Comparison of ENCODE assay signal across 29 mouse cellular contexts in genomic region chr3:152950299-152950698, GRCm38 (mm10). TPM values are rescaled to one million over a fixed set of nuclear protein-coding genes. Genes with fewer than 3 reads are reported as not detected.
A peak's percentile ranks its signal among the peaks of the same experiment; 100 is the strongest.
DNase-seq lines count a peak whose midpoint lies in the region; ATAC-seq and TF ChIP-seq lines count a peak whose summit lies in the region.
"Had no signal": no experiment of that assay in that cellular context is flagged by ENCODE, and none has a peak within 500 bp of the region (broad histone marks: within the 10 kb centered on the region; RNA-seq: fewer than 3 reads in every experiment).

No protein-coding gene starts in this region.

- no peak overlapping the region for H3K4me3 ChIP-seq in heart, embryonic 16.5 days (ENCODE audit: low read length)
- H3K4me3 ChIP-seq in liver, embryonic 16.5 days (ENCODE audit: low read depth, low read length) = no peak overlapping the region
- H3K4me3 ChIP-seq in hindbrain, postnatal 0 days (ENCODE audit: low read length) = no peak overlapping the region
- H3K4me3 ChIP-seq: heart, embryonic 12.5 days; intestine, embryonic 15.5 days; layer of hippocampus, adult 2 months; limb, embryonic 10.5 days; midbrain, embryonic 12.5 days; neural tube, embryonic 12.5 days; stomach, embryonic 15.5 days had no signal

- no peak for DNase-seq in heart, postnatal 25 days (ENCODE audit: low spot score)
- peak; percentile 67 for DNase-seq in CD4-positive helper T cell, adult 2 months (ENCODE audit: low read depth, low spot score)
- DNase-seq in natural killer cell, adult 2 months (ENCODE audit: low spot score in 2 of 2) = no peak
- no peak for DNase-seq in embryo, embryonic 9.5 days (ENCODE audit: extremely low spot score)
- no peak for DNase-seq in hindbrain, postnatal 0 days (ENCODE audit: low spot score)
- DNase-seq: adrenal gland, postnatal 10 days; cerebellum, adult 9-10 months; forebrain, postnatal 0 days; gastrocnemius, postnatal 25 days; heart, adult 18-20 months; heart, postnatal 14 days; kidney, adult 9 months; kidney, postnatal 25 days; retina, postnatal 1 day; thymus, adult 18-20 months had no signal

- H3K4me1 ChIP-seq in heart, embryonic 16.5 days (ENCODE audit: control insufficient read depth, insufficient read depth, low read length) = no peaks in the 10 kb centered on the region
- H3K4me1 ChIP-seq in liver, embryonic 16.5 days (ENCODE audit: control insufficient read depth, low read depth, low read length) = no peaks in the 10 kb centered on the region; the same call in 1 of the 2 replicates
- H3K4me1 ChIP-seq in hindbrain, postnatal 0 days (ENCODE audit: insufficient read depth, low read length) = no peaks in the 10 kb centered on the region
- H3K4me1 ChIP-seq: heart, embryonic 12.5 days; intestine, embryonic 15.5 days; limb, embryonic 10.5 days; midbrain, embryonic 12.5 days; neural tube, embryonic 12.5 days; stomach, embryonic 15.5 days had no signal

- H3K9me3 ChIP-seq in heart, embryonic 16.5 days (replicated peaks; ENCODE audit: control insufficient read depth, low read length) = no peaks in the 10 kb centered on the region; the same call in 1 of the 2 replicates
- H3K9me3 ChIP-seq in liver, embryonic 16.5 days (replicated peaks; ENCODE audit: control insufficient read depth, low read length) = no peaks in the 10 kb centered on the region
- no peaks in the 10 kb centered on the region for H3K9me3 ChIP-seq in hindbrain, postnatal 0 days (ENCODE audit: low read length)
- H3K9me3 ChIP-seq: intestine, embryonic 15.5 days; limb, embryonic 10.5 days; midbrain, embryonic 12.5 days; neural tube, embryonic 12.5 days; stomach, embryonic 15.5 days had no signal

- H3K27ac ChIP-seq in heart, embryonic 16.5 days (ENCODE audit: low read length) = peak overlapping the region; percentile 28; the same call in 1 of the 2 replicates
- H3K27ac ChIP-seq in liver, embryonic 16.5 days (ENCODE audit: low read length) = no peak overlapping the region
- H3K27ac ChIP-seq in hindbrain, postnatal 0 days = no peak overlapping the region
- H3K27ac ChIP-seq: hindbrain, embryonic 14.5 days; intestine, embryonic 15.5 days; layer of hippocampus, adult 2 months; limb, embryonic 10.5 days; macrophage; midbrain, embryonic 12.5 days; neural tube, embryonic 12.5 days; stomach, embryonic 15.5 days had no signal

- H3K36me3 ChIP-seq in heart, embryonic 16.5 days (ENCODE audit: control insufficient read depth, insufficient read depth) = no peaks in the 10 kb centered on the region
- no peaks in the 10 kb centered on the region for H3K36me3 ChIP-seq in liver, embryonic 16.5 days (ENCODE audit: control insufficient read depth, insufficient read depth)
- no peaks in the 10 kb centered on the region for H3K36me3 ChIP-seq in hindbrain, postnatal 0 days (ENCODE audit: insufficient read depth, low read length)
- H3K36me3 ChIP-seq: heart, embryonic 12.5 days; intestine, embryonic 15.5 days; limb, embryonic 10.5 days; midbrain, embryonic 12.5 days; neural tube, embryonic 12.5 days; stomach, embryonic 15.5 days had no signal

- H3K9ac ChIP-seq in heart, embryonic 16.5 days (ENCODE audit: low read length) = no peak overlapping the region
- H3K9ac ChIP-seq in liver, embryonic 16.5 days (ENCODE audit: low read depth, low read length) = no peak overlapping the region
- no peak overlapping the region for H3K9ac ChIP-seq in hindbrain, postnatal 0 days (replicated peaks; ENCODE audit: low read length)
- H3K9ac ChIP-seq: forebrain, postnatal 0 days; heart, embryonic 12.5 days; hindbrain, embryonic 14.5 days; intestine, embryonic 15.5 days; midbrain, embryonic 12.5 days; neural tube, embryonic 12.5 days; stomach, embryonic 15.5 days had no signal

- WGBS in heart, embryonic 16.5 days = 83% methylated on average over 5 of the region's 5 CpGs
- 26% methylated on average over 5 of the region's 5 CpGs for WGBS in liver, embryonic 16.5 days (ENCODE audit: insufficient replicate concordance)
- WGBS in hindbrain, postnatal 0 days = 95% methylated on average over 5 of the region's 5 CpGs

- no peak; the same call in 1 of the 2 replicates for ATAC-seq in heart, embryonic 16.5 days (replicated peaks; ENCODE audit: extremely low read depth, insufficient read depth, low FRiP score)
- peak; percentile 81 for ATAC-seq in activated CD4-positive, CD25-positive, alpha-beta regulatory T cell, adult 4 months
- ATAC-seq in liver, embryonic 16.5 days (ENCODE audit: low read depth) = 0 out of 2 replicates have a peak, but pooled peaks have one; percentile 24
- no peak for ATAC-seq in hindbrain, postnatal 0 days
- ATAC-seq: forebrain, postnatal 0 days; intestine, embryonic 15.5 days; lung, postnatal 0 days had no signal

- no peak for TF ChIP-seq CTCF in hindbrain, postnatal 0 days (IDR thresholded peaks at IDR 0.05; ENCODE audit: low read depth)

- H3K27me3 ChIP-seq in heart, embryonic 16.5 days (ENCODE audit: control insufficient read depth, insufficient read depth, low read length) = no peaks in the 10 kb centered on the region; the same call in 1 of the 2 replicates
- H3K27me3 ChIP-seq in liver, embryonic 16.5 days (ENCODE audit: control insufficient read depth, insufficient read depth, low read depth, low read length) = no peaks in the 10 kb centered on the region
- no peaks in the 10 kb centered on the region for H3K27me3 ChIP-seq in hindbrain, postnatal 0 days (ENCODE audit: insufficient read depth, low read length)
- H3K27me3 ChIP-seq: heart, embryonic 12.5 days; intestine, embryonic 15.5 days; midbrain, embryonic 12.5 days; neural tube, embryonic 12.5 days; stomach, embryonic 15.5 days had no signal

- intact Hi-C loops in heart, postnatal 25 days (cut with DNase I) = loop anchor here (10.0 kb wide), 1 partner anchor 165 kb away; no protein-coding TSS in a partner anchor

- no peak overlapping the region for H3K4me2 ChIP-seq in heart, embryonic 16.5 days (ENCODE audit: low read depth, low read length)
- H3K4me2 ChIP-seq in liver, embryonic 16.5 days (ENCODE audit: low read depth, low read length) = no peak overlapping the region
- H3K4me2 ChIP-seq in hindbrain, postnatal 0 days (ENCODE audit: low read depth, low read length) = no peak overlapping the region
- H3K4me2 ChIP-seq: heart, embryonic 12.5 days; hindbrain, embryonic 14.5 days; intestine, embryonic 15.5 days; midbrain, embryonic 12.5 days; neural tube, embryonic 12.5 days; stomach, embryonic 15.5 days had no signal

RNA-seq across cellular contexts. Expression of gene St6galnac5, which starts 31.7 kb away (rescaled TPM):
- polyA plus RNA-seq in heart, embryonic 16.5 days (2015; fragmentation: Nextera tagmentation; extraction: Ambion mirVana) = 0.11 and 0.15 TPM in 2 replicates
- not detected for total RNA-seq in heart, postnatal 25 days (2021)
- under 1 TPM in 1 of 2 experiments, not detected in 1; 0.40 TPM for polyA plus RNA-seq in activated CD4-positive, CD25-positive, alpha-beta regulatory T cell, adult 4 months (2017; shearing (Covaris generic))
- polyA plus RNA-seq in liver, embryonic 16.5 days (2015; fragmentation: Nextera tagmentation; extraction: Ambion mirVana) = 0.05 TPM in 1 of 2 replicates, not detected in the other
- total RNA-seq in hindbrain, postnatal 0 days (2014; rRNA removed) = 12.4 and 18.5 TPM in 2 replicates
- 12.8 and 12.9 TPM in 2 replicates for polyA plus RNA-seq in hindbrain, postnatal 0 days (2015; fragmentation: Nextera tagmentation; extraction: Ambion mirVana)
- total RNA-seq: heart, adult 18-20 months; heart, postnatal 14 days; liver, adult 2 months had no signal
- polyA plus RNA-seq: liver, adult 2 months; macrophage had no signal

Comparison
In these comparisons a context has a peak if more than half of its experiments do, and no peak if none do; other contexts are left out.
1. ATAC-seq: peak in activated CD4-positive, CD25-positive, alpha-beta regulatory T cell, adult 4 months (single experiment) and liver, embryonic 16.5 days (single experiment); none in heart, embryonic 16.5 days (single experiment) and hindbrain, postnatal 0 days (single experiment).